ENCODE assay signal across 8 mouse cellular contexts in the genomic region with DNA sequence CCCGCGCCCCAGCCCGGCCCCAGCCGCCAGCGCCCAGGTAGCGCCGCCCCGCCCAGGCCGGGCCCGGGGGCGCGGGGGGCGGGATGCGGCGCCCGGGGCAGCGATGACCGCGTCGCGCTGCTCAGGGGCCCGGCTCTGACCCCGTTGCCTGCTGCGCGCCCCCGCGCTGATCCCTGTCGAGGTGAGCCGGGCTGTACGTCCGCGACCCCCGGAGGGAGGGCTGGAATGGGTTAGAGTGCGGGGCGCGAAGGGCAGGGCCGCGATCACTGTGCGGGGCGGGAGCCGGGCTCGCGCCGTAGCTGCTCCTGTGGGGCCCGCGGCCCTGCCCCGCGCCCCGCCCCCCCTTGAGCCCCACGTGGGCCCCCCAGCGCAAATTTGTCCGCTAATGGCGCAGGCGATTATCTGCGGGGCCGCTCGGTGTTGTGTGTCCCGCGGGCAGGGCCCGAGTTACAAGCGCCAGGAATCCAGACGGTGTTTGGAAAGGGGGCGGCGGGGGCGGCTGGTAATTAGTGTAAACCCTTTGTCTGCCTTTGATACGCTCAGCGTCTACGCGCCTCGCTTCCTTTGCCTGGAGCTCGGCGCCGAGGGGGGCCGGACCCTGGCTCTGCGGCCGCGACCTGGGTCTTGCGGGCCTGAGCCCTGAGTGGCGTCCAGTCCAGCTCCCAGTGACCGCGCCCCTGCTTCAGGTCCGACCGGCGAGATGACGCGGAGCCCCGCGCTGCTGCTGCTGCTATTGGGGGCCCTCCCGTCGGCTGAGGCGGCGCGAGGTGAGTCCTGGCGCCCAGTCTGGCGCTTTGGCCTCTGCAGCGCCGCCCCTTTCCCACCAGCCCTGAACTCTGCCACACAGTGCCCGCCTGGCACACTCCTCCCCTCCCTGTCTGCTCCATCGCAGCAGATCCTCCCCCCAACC. TPM values are rescaled to one million over a fixed set of nuclear protein-coding genes. Genes with fewer than 3 reads are reported as not detected.
DNase-seq lines count a peak whose midpoint lies in the region; ATAC-seq and TF ChIP-seq lines count a peak whose summit lies in the region.

No protein-coding gene starts in this region.

- no peaks in the 10 kb centered on the region for H3K9me3 ChIP-seq in heart, embryonic 13.5 days
- H3K9me3 ChIP-seq in kidney, embryonic 16.5 days (ENCODE audit: low read length), result no peaks in the 10 kb centered on the region

- peaks cover 3% of the 10 kb centered on the region; the same call in 1 of the 2 replicates for H3K36me3 ChIP-seq in heart, embryonic 13.5 days
- 0 out of 2 replicates have a peak, but pooled peaks cover 3% of the 10 kb centered on the region for H3K36me3 ChIP-seq in kidney, embryonic 16.5 days (ENCODE audit: insufficient read depth, low read length)

- TF ChIP-seq CTCF in cortical plate, adult 2 months (IDR thresholded peaks at IDR 0.05; ENCODE audit: extremely low read depth, insufficient read depth, low read length), result no peak

- under 1% methylated on average over 79 of the region's 99 CpGs for WGBS in heart, embryonic 13.5 days
- under 1% methylated on average over 74 of the region's 99 CpGs for WGBS in kidney, embryonic 16.5 days

- H3K27ac ChIP-seq in cortical plate, adult 2 months (ENCODE audit: insufficient read depth, low read length), result no peak overlapping the region
- H3K27ac ChIP-seq in heart, embryonic 13.5 days (replicated peaks), result peak overlapping the region; percentile 74
- H3K27ac ChIP-seq in kidney, embryonic 16.5 days (ENCODE audit: low read length), result peak overlapping the region; percentile 60

- DNase-seq in heart, adult 18-20 months, result peak; percentile 35 to 52
- DNase-seq in heart, adult 8-10 months (ENCODE audit: low spot score), result no peak
- peak; percentile 37 for DNase-seq in lung, postnatal 25 days (ENCODE audit: low spot score)
- DNase-seq in retina, postnatal 7 days (ENCODE audit: low read depth, low spot score), result peak; percentile 20
- DNase-seq in cerebellum, adult 11 months, result no peak

- H3K4me1 ChIP-seq in cortical plate, adult 2 months (ENCODE audit: control insufficient read depth, insufficient read depth, low read length), result no peaks in the 10 kb centered on the region; the same call in 1 of the 2 replicates
- H3K4me1 ChIP-seq in heart, embryonic 13.5 days, result peaks cover 70% of the 10 kb centered on the region
- H3K4me1 ChIP-seq in kidney, embryonic 16.5 days (ENCODE audit: insufficient read depth, low read length), result peaks cover 52% of the 10 kb centered on the region

- no peak for TF ChIP-seq POLR2A in cortical plate, adult 2 months (IDR thresholded peaks at IDR 0.05; ENCODE audit: extremely low read depth, insufficient read depth, low read length)

- H3K27me3 ChIP-seq in heart, embryonic 13.5 days (replicated peaks), result no peaks in the 10 kb centered on the region
- no peaks in the 10 kb centered on the region for H3K27me3 ChIP-seq in kidney, embryonic 16.5 days (ENCODE audit: insufficient read depth, low read length)

- peak overlapping the region; percentile 33 for H3K4me3 ChIP-seq in cortical plate, adult 2 months (ENCODE audit: insufficient read depth, low read length)
- H3K4me3 ChIP-seq in heart, embryonic 13.5 days, result peak overlapping the region; percentile 91
- H3K4me3 ChIP-seq in kidney, embryonic 16.5 days (ENCODE audit: low read length), result peak overlapping the region; percentile 88

- peak overlapping the region; percentile 89 for H3K4me2 ChIP-seq in heart, embryonic 13.5 days
- peak overlapping the region; percentile 81 for H3K4me2 ChIP-seq in kidney, embryonic 16.5 days (replicated peaks; ENCODE audit: low read depth, low read length)

- ATAC-seq in heart, embryonic 13.5 days (ENCODE audit: extremely low read depth, insufficient number of reproducible peaks, low FRiP score, low TSS enrichment), result peak; percentile 43
- peak; percentile 50 for ATAC-seq in kidney, embryonic 16.5 days (ENCODE audit: low FRiP score, low TSS enrichment)

- H3K9ac ChIP-seq in heart, embryonic 13.5 days, result peak overlapping the region; percentile 95
- peak overlapping the region; percentile 94 for H3K9ac ChIP-seq in kidney, embryonic 16.5 days (replicated peaks; ENCODE audit: low read length)

RNA-seq across cellular contexts. Expression of a gene that starts 2.4 kb away (rescaled TPM):
- 10 to 100 TPM; 23.7 to 26.1 TPM for total RNA-seq in heart, adult 18-20 months (2021)
- 10 to 100 TPM; 22.5 to 30.0 (median 26.3) TPM for total RNA-seq in heart, adult 8-10 months (2022)
- polyA plus RNA-seq in cortical plate, adult 2 months (2012; rRNA removed), result 35.3 and 35.7 TPM in 2 replicates
- 13.0 and 19.3 TPM in 2 replicates for polyA plus RNA-seq in heart, embryonic 13.5 days (2015; fragmentation: Nextera tagmentation; extraction: Ambion mirVana)
- 11.5 and 13.8 TPM in 2 replicates for polyA plus RNA-seq in kidney, embryonic 16.5 days (2015; fragmentation: Nextera tagmentation; extraction: Ambion mirVana)

RNA-seq across cellular contexts. Expression of a gene that starts 19.2 kb away (rescaled TPM):
- not detected for total RNA-seq in heart, adult 18-20 months (2021)
- total RNA-seq in heart, adult 8-10 months (2022), result under 1 TPM in 1 of 4 experiments, not detected in 3; 0.06 TPM
- polyA plus RNA-seq in cortical plate, adult 2 months (2012; rRNA removed), result 1.2 and 1.4 TPM in 2 replicates
- polyA plus RNA-seq in heart, embryonic 13.5 days (2015; fragmentation: Nextera tagmentation; extraction: Ambion mirVana), result 0.62 and 0.99 TPM in 2 replicates
- 9.5 and 9.8 TPM in 2 replicates for polyA plus RNA-seq in kidney, embryonic 16.5 days (2015; fragmentation: Nextera tagmentation; extraction: Ambion mirVana)

RNA-seq across cellular contexts. Expression of a gene that starts 25.1 kb away (rescaled TPM):
- 1 to 10 TPM; 4.8 to 6.6 TPM for total RNA-seq in heart, adult 18-20 months (2021)
- total RNA-seq in heart, adult 8-10 months (2022), result 1 to 10 TPM; 5.1 to 8.9 (median 6.1) TPM
- polyA plus RNA-seq in cortical plate, adult 2 months (2012; rRNA removed), result 54.6 and 58.7 TPM in 2 replicates
- 5.9 and 6.0 TPM in 2 replicates for polyA plus RNA-seq in heart, embryonic 13.5 days (2015; fragmentation: Nextera tagmentation; extraction: Ambion mirVana)
- polyA plus RNA-seq in kidney, embryonic 16.5 days (2015; fragmentation: Nextera tagmentation; extraction: Ambion mirVana), result 14.2 and 14.6 TPM in 2 replicates

RNA-seq across cellular contexts. Expression of a gene that starts 34.5 kb away (rescaled TPM):
- 10 to 100 TPM; 18.1 to 21.4 TPM for total RNA-seq in heart, adult 18-20 months (2021)
- total RNA-seq in heart, adult 8-10 months (2022), result 10 to 100 TPM; 17.9 to 27.3 (median 21.1) TPM
- 24.0 and 29.1 TPM in 2 replicates for polyA plus RNA-seq in cortical plate, adult 2 months (2012; rRNA removed)
- 13.5 and 15.4 TPM in 2 replicates for polyA plus RNA-seq in heart, embryonic 13.5 days (2015; fragmentation: Nextera tagmentation; extraction: Ambion mirVana)
- 12.0 and 12.9 TPM in 2 replicates for polyA plus RNA-seq in kidney, embryonic 16.5 days (2015; fragmentation: Nextera tagmentation; extraction: Ambion mirVana)

Comparison
In these comparisons a context has a peak if more than half of its experiments do, and no peak if none do; other contexts are left out.
1. DNase-seq: peak in heart, adult 18-20 months (2 of 2), lung, postnatal 25 days (single experiment) and retina, postnatal 7 days (single experiment); none in heart, adult 8-10 months (single experiment) and cerebellum, adult 11 months (single experiment).
2. H3K4me3 ChIP-seq: peak in every context shown above with its lines; median percentile 91 in heart, embryonic 13.5 days; 88 in kidney, embryonic 16.5 days; 33 in cortical plate, adult 2 months.